Mouse (Mus musculus): ENCODE measurements around the gene Trpm3. TPM values are rescaled to one million over a fixed set of nuclear protein-coding genes. Genes with fewer than 3 reads are reported as not detected.
A peak's percentile ranks its signal among the peaks of the same experiment; 100 is the strongest.

The Trpm3 gene
- polyA plus RNA-seq, 1 experiment from 2014 or later = 37.2 TPM

GRCm38 (mm10) chr19:22542990-22543709, 404.3 kb downstream of the Trpm3 start:
- no peak overlapping the region for H3K27ac ChIP-seq (replicated peaks)
- H3K27me3 ChIP-seq = no peaks in the 10 kb centered on the region
- H3K4me1 ChIP-seq (replicated peaks) = no peaks in the 10 kb centered on the region
- H3K9ac ChIP-seq = no peak overlapping the region
- no peak for ATAC-seq (ENCODE audit: low FRiP score, low read depth)
- H3K4me2 ChIP-seq = no peak overlapping the region
- no peaks in the 10 kb centered on the region for H3K36me3 ChIP-seq
- H3K4me3 ChIP-seq = no peak overlapping the region
- no peaks in the 10 kb centered on the region for H3K9me3 ChIP-seq
- WGBS = 88% methylated on average over 6 of the region's 6 CpGs

DNA sequence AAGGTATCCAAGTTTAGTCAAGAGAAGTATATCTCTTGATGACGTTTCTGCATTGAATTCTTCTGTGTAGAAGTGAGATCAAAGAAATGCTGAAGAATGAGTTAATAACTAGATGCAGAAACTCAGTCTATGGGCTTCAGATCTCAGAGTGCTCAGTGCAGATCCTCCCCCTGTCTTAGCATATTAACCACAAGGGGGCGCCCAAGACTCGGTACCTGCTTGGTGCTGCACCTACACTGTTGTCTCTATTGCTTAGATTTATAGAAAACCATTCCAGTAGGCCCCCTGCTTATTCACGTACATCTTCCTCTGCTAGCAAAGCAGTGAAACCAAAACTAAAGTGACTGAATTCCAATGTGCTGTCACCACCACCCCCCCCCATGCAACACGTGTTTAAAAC, 413.3 kb downstream of the Trpm3 start:
- ATAC-seq (ENCODE audit: low FRiP score, low read depth) = 0 out of 2 replicates have a peak, but pooled peaks have one; percentile 68

DNA sequence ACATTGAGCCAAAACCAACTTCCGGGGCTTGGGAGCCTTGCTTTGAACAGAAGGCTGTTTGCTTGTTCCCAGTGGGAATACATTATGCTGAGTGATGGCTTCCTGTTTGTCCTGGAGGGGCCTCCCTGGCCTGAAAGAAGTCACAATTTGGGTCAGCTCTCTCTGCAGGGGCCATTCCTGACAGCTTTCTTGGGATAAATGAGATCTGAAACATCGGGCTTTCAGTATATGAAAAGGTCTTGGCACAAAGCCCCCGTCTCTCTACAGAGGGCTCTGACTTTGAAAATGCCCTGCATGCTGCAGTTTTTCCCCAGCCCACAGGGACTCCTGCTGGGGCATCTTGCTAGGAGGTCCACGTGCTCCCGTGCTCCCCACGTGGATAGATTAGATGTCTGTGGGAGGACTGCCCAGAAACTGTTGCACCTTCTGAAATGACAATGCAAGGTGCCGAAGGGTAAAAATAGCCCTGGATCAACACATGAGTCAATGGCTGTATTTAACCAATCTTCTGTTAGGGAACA, 415.6 kb downstream of the Trpm3 start:
- Histone ChIP-seq H3K9ac (no peak overlapping the region), H3K4me2 (peak overlapping the region; percentile 2), H3K4me3 (no peak overlapping the region), H3K9me3 (no peaks in the 10 kb centered on the region), H3K27me3 (0 out of 2 replicates have a peak, but pooled peaks cover 2% of the 10 kb centered on the region), H3K36me3 (no peaks in the 10 kb centered on the region), H3K27ac (replicated peaks) (no peak overlapping the region), H3K4me1 (replicated peaks) (peaks cover 18% of the 10 kb centered on the region)
- peak; percentile 62 for ATAC-seq (ENCODE audit: low FRiP score, low read depth)
- 4% methylated on average over 7 of the region's 7 CpGs for WGBS

More for the DNA sequence above, 413.3 kb downstream of the Trpm3 start:
- H3K4me3 ChIP-seq = no peak overlapping the region
- no peak overlapping the region for H3K4me2 ChIP-seq
- 0 out of 2 replicates have a peak, but pooled peaks cover 2% of the 10 kb centered on the region for H3K27me3 ChIP-seq
- 29% methylated on average over 5 of the region's 5 CpGs for WGBS
- H3K4me1 ChIP-seq (replicated peaks) = peaks cover 18% of the 10 kb centered on the region
- no peak overlapping the region for H3K9ac ChIP-seq
- H3K27ac ChIP-seq (replicated peaks) = no peak overlapping the region
- H3K36me3 ChIP-seq = no peaks in the 10 kb centered on the region
- H3K9me3 ChIP-seq = no peaks in the 10 kb centered on the region

DNA sequence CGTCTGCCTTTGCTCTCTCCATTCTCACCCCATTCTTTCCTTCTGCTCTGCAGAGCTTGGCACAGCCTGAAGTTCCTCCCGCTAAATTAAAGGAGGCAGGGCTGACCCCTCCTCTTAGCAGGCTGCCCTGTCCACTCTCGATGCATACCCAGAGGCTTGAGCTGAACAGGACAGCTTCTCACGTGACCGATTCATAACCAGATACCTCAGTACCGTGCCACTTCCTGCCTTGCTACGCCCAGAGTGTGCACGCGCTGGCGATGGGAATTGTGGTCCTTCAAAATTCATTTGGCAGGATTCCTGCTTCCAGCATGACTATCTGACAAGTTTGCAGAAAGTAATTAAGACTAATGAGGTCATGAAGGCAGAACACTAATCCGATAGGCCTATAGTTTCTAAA, 433.6 kb downstream of the Trpm3 start:
- H3K27ac ChIP-seq (replicated peaks) = no peak overlapping the region
- H3K4me2 ChIP-seq = no peak overlapping the region
- no peaks in the 10 kb centered on the region for H3K4me1 ChIP-seq (replicated peaks)
- no peaks in the 10 kb centered on the region for H3K36me3 ChIP-seq
- no peak for ATAC-seq (ENCODE audit: low FRiP score, low read depth)
- WGBS = 62% methylated on average over 11 of the region's 11 CpGs
- H3K9ac ChIP-seq = no peak overlapping the region
- no peaks in the 10 kb centered on the region for H3K9me3 ChIP-seq
- no peaks in the 10 kb centered on the region for H3K27me3 ChIP-seq
- H3K4me3 ChIP-seq = no peak overlapping the region

GRCm38 (mm10) chr19:22572849-22573248, 434.0 kb downstream of the Trpm3 start:
- Histone ChIP-seq H3K4me2 (no peak overlapping the region), H3K9ac (no peak overlapping the region), H3K4me3 (no peak overlapping the region), H3K27me3 (no peaks in the 10 kb centered on the region), H3K36me3 (no peaks in the 10 kb centered on the region), H3K4me1 (replicated peaks) (no peaks in the 10 kb centered on the region), H3K27ac (replicated peaks) (no peak overlapping the region), H3K9me3 (no peaks in the 10 kb centered on the region)
- 81% methylated on average over 2 of the region's 2 CpGs for WGBS
- no peak for ATAC-seq (ENCODE audit: low FRiP score, low read depth)

GRCm38 (mm10) chr19:22582120-22582745, 443.4 kb downstream of the Trpm3 start:
- Histone ChIP-seq H3K27ac (replicated peaks) (no peak overlapping the region), H3K4me2 (no peak overlapping the region), H3K9ac (no peak overlapping the region), H3K4me1 (replicated peaks) (no peaks in the 10 kb centered on the region), H3K9me3 (no peaks in the 10 kb centered on the region), H3K4me3 (no peak overlapping the region), H3K36me3 (no peaks in the 10 kb centered on the region), H3K27me3 (no peaks in the 10 kb centered on the region)
- 72% methylated on average over 4 of the region's 4 CpGs for WGBS
- no peak for ATAC-seq (ENCODE audit: low FRiP score, low read depth)

DNA sequence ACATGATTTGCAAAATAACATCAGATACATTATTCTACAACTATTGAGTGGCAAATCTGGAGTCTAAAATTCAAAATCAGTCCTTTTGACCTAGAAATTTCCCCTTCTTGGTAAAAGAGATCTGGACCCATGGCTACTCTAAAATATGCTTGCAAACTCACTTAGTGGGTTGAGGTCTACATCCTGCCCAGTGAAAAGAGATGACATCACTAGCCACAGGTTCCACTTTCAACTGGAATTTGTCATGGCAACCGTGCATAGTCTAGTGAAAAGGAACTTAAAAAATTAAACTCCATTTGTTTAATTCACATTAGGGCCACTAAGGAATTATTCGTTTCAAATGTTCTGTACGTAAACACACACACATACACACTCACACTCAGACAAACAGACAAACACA, 455.6 kb downstream of the Trpm3 start:
- no peak overlapping the region for H3K27ac ChIP-seq (replicated peaks)
- H3K9me3 ChIP-seq = no peaks in the 10 kb centered on the region
- H3K4me2 ChIP-seq = no peak overlapping the region
- 84% methylated on average over 3 of the region's 3 CpGs for WGBS
- H3K4me1 ChIP-seq (replicated peaks) = 0 out of 2 replicates have a peak, but pooled peaks cover 3% of the 10 kb centered on the region
- no peak overlapping the region for H3K4me3 ChIP-seq
- no peak overlapping the region for H3K9ac ChIP-seq
- H3K36me3 ChIP-seq = no peaks in the 10 kb centered on the region
- no peak for ATAC-seq (ENCODE audit: low FRiP score, low read depth)
- H3K27me3 ChIP-seq = no peaks in the 10 kb centered on the region

- 44% methylated on average over 2 of the region's 2 CpGs for WGBS
- ATAC-seq (ENCODE audit: low FRiP score, low read depth) = 0 out of 2 replicates have a peak, but pooled peaks have one; percentile 45
- no peaks in the 10 kb centered on the region for H3K36me3 ChIP-seq
- H3K4me2 ChIP-seq = no peak overlapping the region
- no peaks in the 10 kb centered on the region for H3K27me3 ChIP-seq
- no peak overlapping the region for H3K27ac ChIP-seq (replicated peaks)
- H3K9ac ChIP-seq = no peak overlapping the region
- no peak overlapping the region for H3K4me3 ChIP-seq
- 0 out of 2 replicates have a peak, but pooled peaks cover 3% of the 10 kb centered on the region for H3K4me1 ChIP-seq (replicated peaks)
- H3K9me3 ChIP-seq = no peaks in the 10 kb centered on the region
Observed at GRCm38 (mm10) chr19:22595246-22595645, 456.4 kb downstream of the Trpm3 start.

- H3K4me2 ChIP-seq = no peak overlapping the region
- no peaks in the 10 kb centered on the region for H3K36me3 ChIP-seq
- WGBS = 66% methylated on average over 3 of the region's 3 CpGs
- H3K27me3 ChIP-seq = no peaks in the 10 kb centered on the region
- H3K9me3 ChIP-seq = no peaks in the 10 kb centered on the region
- H3K4me3 ChIP-seq = no peak overlapping the region
- H3K27ac ChIP-seq (replicated peaks) = no peak overlapping the region
- ATAC-seq (ENCODE audit: low FRiP score, low read depth) = no peak
- no peak overlapping the region for H3K9ac ChIP-seq
- H3K4me1 ChIP-seq (replicated peaks) = 0 out of 2 replicates have a peak, but pooled peaks cover 3% of the 10 kb centered on the region
Observed at GRCm38 (mm10) chr19:22596715-22597114, 457.9 kb downstream of the Trpm3 start.

- 34% methylated on average over 4 of the region's 4 CpGs for WGBS
- Histone ChIP-seq H3K4me2 (no peak overlapping the region), H3K9me3 (no peaks in the 10 kb centered on the region), H3K27me3 (no peaks in the 10 kb centered on the region), H3K4me1 (replicated peaks) (peaks cover 4% of the 10 kb centered on the region), H3K9ac (no peak overlapping the region), H3K4me3 (no peak overlapping the region), H3K36me3 (no peaks in the 10 kb centered on the region), H3K27ac (replicated peaks) (0 out of 2 replicates have a peak overlapping the region, but pooled peaks have one; percentile 30)
- no peak for ATAC-seq (ENCODE audit: low FRiP score, low read depth)
Observed at GRCm38 (mm10) chr19:22604322-22604721, 465.5 kb downstream of the Trpm3 start.

DNA sequence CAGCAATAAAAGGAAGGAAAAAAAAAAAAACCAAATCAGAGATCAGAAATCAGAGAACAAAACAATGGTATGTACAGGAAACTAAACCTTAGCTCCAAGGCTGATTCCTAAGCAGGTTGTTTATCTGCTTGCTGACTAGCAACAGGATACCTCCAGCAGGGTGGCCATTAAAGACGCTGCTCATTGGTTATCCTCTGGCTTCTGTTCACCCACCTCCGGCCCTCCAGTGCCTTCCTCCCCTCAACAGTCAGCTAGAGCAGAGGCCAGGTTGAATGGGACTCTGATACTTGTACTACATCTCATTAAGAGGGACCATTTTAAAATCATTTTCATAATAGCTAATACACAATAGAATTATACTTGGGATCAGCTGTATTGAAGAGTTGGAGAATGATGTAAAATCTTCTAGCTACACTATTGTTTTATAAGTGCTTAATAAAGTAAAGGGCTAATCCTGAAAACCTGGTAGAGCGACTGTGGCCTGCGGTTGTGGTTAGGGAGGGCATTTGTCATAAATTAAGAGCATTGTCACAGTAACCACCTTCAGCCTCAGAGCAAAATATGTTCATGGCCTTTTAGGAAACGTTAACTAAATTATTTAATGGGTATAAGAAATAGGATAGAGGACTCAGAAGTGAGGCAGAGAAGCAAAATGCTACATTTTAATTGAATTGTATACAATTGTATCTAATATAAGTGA, 469.3 kb downstream of the Trpm3 start:
- peaks cover 4% of the 10 kb centered on the region for H3K4me1 ChIP-seq (replicated peaks)
- H3K9me3 ChIP-seq = no peaks in the 10 kb centered on the region
- H3K4me3 ChIP-seq = no peak overlapping the region
- ATAC-seq (ENCODE audit: low FRiP score, low read depth) = no peak
- no peak overlapping the region for H3K9ac ChIP-seq
- no peaks in the 10 kb centered on the region for H3K36me3 ChIP-seq
- 75% methylated on average over 5 of the region's 5 CpGs for WGBS
- H3K27ac ChIP-seq (replicated peaks) = no peak overlapping the region
- no peak overlapping the region for H3K4me2 ChIP-seq
- no peaks in the 10 kb centered on the region for H3K27me3 ChIP-seq

GRCm38 (mm10) chr19:22611621-22612020, 472.8 kb downstream of the Trpm3 start:
- no peaks in the 10 kb centered on the region for H3K4me1 ChIP-seq (replicated peaks)
- peak; percentile 34; the same call in 1 of the 2 replicates for ATAC-seq (ENCODE audit: low FRiP score, low read depth)
- H3K4me3 ChIP-seq = no peak overlapping the region
- no peaks in the 10 kb centered on the region for H3K36me3 ChIP-seq
- H3K4me2 ChIP-seq = no peak overlapping the region
- WGBS = 75% methylated on average over 2 of the region's 2 CpGs
- H3K27ac ChIP-seq (replicated peaks) = no peak overlapping the region
- no peak overlapping the region for H3K9ac ChIP-seq
- no peaks in the 10 kb centered on the region for H3K9me3 ChIP-seq
- H3K27me3 ChIP-seq = no peaks in the 10 kb centered on the region
